Mouse (Mus musculus): ENCODE data around the gene Rtkn2. TPM values are rescaled to one million over a fixed set of nuclear protein-coding genes. Genes with fewer than 3 reads are reported as not detected.

Rtkn2 gene
- polyA plus RNA-seq, 1 experiment = 0.05 TPM

- H3K4me1 ChIP-seq (ENCODE audit: control insufficient read depth, insufficient read depth, low read length) = no peaks in the 10 kb centered on the region
- no peak overlapping the region for H3K4me3 ChIP-seq (ENCODE audit: insufficient read depth, low read depth, low read length)
- no peaks in the 10 kb centered on the region for H3K36me3 ChIP-seq (ENCODE audit: control insufficient read depth, insufficient read depth, low read length)
- 83% methylated on average over 8 of the region's 8 CpGs for WGBS
- TF ChIP-seq POLR2A (IDR thresholded peaks at IDR 0.05; ENCODE audit: low read depth, low read length) (no peak), CTCF (conservative IDR thresholded peaks at IDR 0.05; ENCODE audit: insufficient read depth, insufficient read length, low read depth, low read length) (no peak)
- DNase-seq = no peak
- no peaks in the 10 kb centered on the region for H3K27me3 ChIP-seq (replicated peaks; ENCODE audit: control insufficient read depth, insufficient read depth, low read length)
- H3K27ac ChIP-seq (ENCODE audit: insufficient read depth, low read depth, low read length) = no peak overlapping the region
Observed at GRCm38 (mm10) chr10:68038997-68039624, 59.7 kb downstream of the Rtkn2 start.

DNA sequence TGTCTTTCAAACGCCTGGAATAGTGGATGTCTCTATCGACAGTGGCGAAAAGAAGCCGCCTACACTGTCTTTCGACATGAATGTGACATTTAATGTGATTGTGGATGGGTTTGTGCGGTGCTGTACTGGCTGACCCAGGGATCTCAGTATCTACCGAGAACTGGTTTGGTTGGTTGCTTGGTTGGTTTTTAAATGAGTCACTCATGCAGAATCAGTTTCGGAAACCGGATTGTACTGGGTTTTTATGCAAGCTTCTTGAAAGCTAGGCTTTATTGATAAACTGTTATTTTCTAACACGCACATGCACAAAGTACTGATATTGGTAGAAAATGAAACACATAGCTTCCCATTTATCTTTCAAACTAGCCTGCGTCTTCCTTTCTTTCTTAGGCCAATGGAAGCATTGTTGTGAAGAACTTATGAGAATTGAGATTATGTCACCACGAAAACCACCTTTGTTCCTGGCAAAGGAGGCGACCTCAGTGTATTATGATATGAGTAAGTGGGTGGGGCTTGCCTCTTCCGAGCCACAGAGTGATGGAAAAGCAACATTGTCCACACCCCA lies 60.4 kb downstream of the Rtkn2 start:
- Histone ChIP-seq H3K36me3 (ENCODE audit: control insufficient read depth, insufficient read depth, low read length) (no peaks in the 10 kb centered on the region), H3K27ac (ENCODE audit: insufficient read depth, low read depth, low read length) (no peak overlapping the region), H3K4me1 (ENCODE audit: control insufficient read depth, insufficient read depth, low read length) (no peaks in the 10 kb centered on the region), H3K4me3 (ENCODE audit: insufficient read depth, low read depth, low read length) (no peak overlapping the region), H3K27me3 (replicated peaks; ENCODE audit: control insufficient read depth, insufficient read depth, low read length) (no peaks in the 10 kb centered on the region)
- 71% methylated on average over 14 of the region's 14 CpGs for WGBS
- DNase-seq = peak; percentile 33
- TF ChIP-seq CTCF (conservative IDR thresholded peaks at IDR 0.05; ENCODE audit: insufficient read depth, insufficient read length, low read depth, low read length) (no peak), POLR2A (IDR thresholded peaks at IDR 0.05; ENCODE audit: low read depth, low read length) (no peak)

GRCm38 (mm10) chr10:68040394-68040793 lies 61.0 kb downstream of the Rtkn2 start:
- no peak for TF ChIP-seq POLR2A (IDR thresholded peaks at IDR 0.05; ENCODE audit: low read depth, low read length)
- no peak for TF ChIP-seq CTCF (conservative IDR thresholded peaks at IDR 0.05; ENCODE audit: insufficient read depth, insufficient read length, low read depth, low read length)
- no peaks in the 10 kb centered on the region for H3K4me1 ChIP-seq (ENCODE audit: control insufficient read depth, insufficient read depth, low read length)
- 83% methylated on average over 6 of the region's 6 CpGs for WGBS
- H3K27me3 ChIP-seq (replicated peaks; ENCODE audit: control insufficient read depth, insufficient read depth, low read length) = no peaks in the 10 kb centered on the region
- DNase-seq = no peak
- H3K27ac ChIP-seq (ENCODE audit: insufficient read depth, low read depth, low read length) = no peak overlapping the region
- H3K36me3 ChIP-seq (ENCODE audit: control insufficient read depth, insufficient read depth, low read length) = no peaks in the 10 kb centered on the region
- H3K4me3 ChIP-seq (ENCODE audit: insufficient read depth, low read depth, low read length) = no peak overlapping the region

GRCm38 (mm10) chr10:68043973-68044372 lies 64.6 kb downstream of the Rtkn2 start:
- no peak for TF ChIP-seq POLR2A (IDR thresholded peaks at IDR 0.05; ENCODE audit: low read depth, low read length)
- TF ChIP-seq CTCF (conservative IDR thresholded peaks at IDR 0.05; ENCODE audit: insufficient read depth, insufficient read length, low read depth, low read length) = no peak
- WGBS = 71% methylated on average over 6 of the region's 6 CpGs

DNA sequence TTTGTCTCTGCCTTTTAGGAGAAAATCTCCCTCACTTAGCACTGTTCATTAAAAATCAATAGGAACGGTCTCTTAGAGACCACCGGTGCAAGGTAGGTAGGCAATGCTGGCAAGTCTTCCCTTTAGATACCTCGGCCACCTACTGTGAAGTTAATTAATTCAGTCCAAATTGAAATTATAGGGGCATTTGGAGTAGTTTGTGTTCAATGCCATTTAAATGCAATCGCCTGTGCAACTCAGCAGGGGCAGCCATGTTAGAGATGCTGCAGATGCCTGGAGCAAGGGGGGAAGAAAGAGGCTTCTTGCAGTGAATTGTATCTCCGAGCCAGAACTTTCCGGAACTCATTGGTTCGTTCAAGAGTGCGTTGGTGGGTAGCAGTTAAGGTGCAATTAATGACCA lies 65.5 kb downstream of the Rtkn2 start:
- no peak overlapping the region for H3K4me3 ChIP-seq (ENCODE audit: insufficient read depth, low read depth, low read length)

More at GRCm38 (mm10) chr10:68043973-68044372, 64.6 kb downstream of the Rtkn2 start:
- DNase-seq = no peak
- Histone ChIP-seq H3K27me3 (replicated peaks; ENCODE audit: control insufficient read depth, insufficient read depth, low read length) (no peaks in the 10 kb centered on the region), H3K36me3 (ENCODE audit: control insufficient read depth, insufficient read depth, low read length) (no peaks in the 10 kb centered on the region), H3K4me1 (ENCODE audit: control insufficient read depth, insufficient read depth, low read length) (no peaks in the 10 kb centered on the region), H3K27ac (ENCODE audit: insufficient read depth, low read depth, low read length) (no peak overlapping the region), H3K4me3 (ENCODE audit: insufficient read depth, low read depth, low read length) (no peak overlapping the region)

GRCm38 (mm10) chr10:68048641-68049305 lies 69.4 kb downstream of the Rtkn2 start:
- Histone ChIP-seq H3K36me3 (ENCODE audit: control insufficient read depth, insufficient read depth, low read length) (no peaks in the 10 kb centered on the region), H3K27me3 (replicated peaks; ENCODE audit: control insufficient read depth, insufficient read depth, low read length) (no peaks in the 10 kb centered on the region), H3K27ac (ENCODE audit: insufficient read depth, low read depth, low read length) (no peak overlapping the region), H3K4me3 (ENCODE audit: insufficient read depth, low read depth, low read length) (no peak overlapping the region), H3K4me1 (ENCODE audit: control insufficient read depth, insufficient read depth, low read length) (no peaks in the 10 kb centered on the region)
- WGBS = 82% methylated on average over 8 of the region's 8 CpGs
- no peak for DNase-seq
- TF ChIP-seq CTCF (conservative IDR thresholded peaks at IDR 0.05; ENCODE audit: insufficient read depth, insufficient read length, low read depth, low read length) (no peak), POLR2A (IDR thresholded peaks at IDR 0.05; ENCODE audit: low read depth, low read length) (no peak)

More for the DNA sequence above, 65.5 kb downstream of the Rtkn2 start:
- 92% methylated on average over 8 of the region's 8 CpGs for WGBS
- H3K36me3 ChIP-seq (ENCODE audit: control insufficient read depth, insufficient read depth, low read length) = no peaks in the 10 kb centered on the region
- no peak overlapping the region for H3K27ac ChIP-seq (ENCODE audit: insufficient read depth, low read depth, low read length)
- TF ChIP-seq CTCF (conservative IDR thresholded peaks at IDR 0.05; ENCODE audit: insufficient read depth, insufficient read length, low read depth, low read length) (no peak), POLR2A (IDR thresholded peaks at IDR 0.05; ENCODE audit: low read depth, low read length) (no peak)
- DNase-seq = no peak
- no peaks in the 10 kb centered on the region for H3K27me3 ChIP-seq (replicated peaks; ENCODE audit: control insufficient read depth, insufficient read depth, low read length)
- no peaks in the 10 kb centered on the region for H3K4me1 ChIP-seq (ENCODE audit: control insufficient read depth, insufficient read depth, low read length)

- WGBS = 91% methylated on average over 13 of the region's 13 CpGs
- TF ChIP-seq CTCF (conservative IDR thresholded peaks at IDR 0.05; ENCODE audit: insufficient read depth, insufficient read length, low read depth, low read length) = 0 out of 2 replicates have a peak, but pooled peaks have one; percentile 4
- TF ChIP-seq POLR2A (IDR thresholded peaks at IDR 0.05; ENCODE audit: low read depth, low read length) = no peak
Observed at GRCm38 (mm10) chr10:68050882-68051281, 71.5 kb downstream of the Rtkn2 start.

More at GRCm38 (mm10) chr10:68050882-68051281, 71.5 kb downstream of the Rtkn2 start:
- Histone ChIP-seq H3K27me3 (replicated peaks; ENCODE audit: control insufficient read depth, insufficient read depth, low read length) (no peaks in the 10 kb centered on the region), H3K4me1 (ENCODE audit: control insufficient read depth, insufficient read depth, low read length) (no peaks in the 10 kb centered on the region), H3K27ac (ENCODE audit: insufficient read depth, low read depth, low read length) (no peak overlapping the region), H3K36me3 (ENCODE audit: control insufficient read depth, insufficient read depth, low read length) (no peaks in the 10 kb centered on the region), H3K4me3 (ENCODE audit: insufficient read depth, low read depth, low read length) (no peak overlapping the region)
- no peak for DNase-seq

All from kidney, adult 2 months (tissue).